Mouse (Mus musculus): Measurements from ENCODE around the gene Erich6. TPM values are rescaled to one million over a fixed set of nuclear protein-coding genes. Genes with fewer than 3 reads are reported as not detected.

Erich6 gene
- polyA plus RNA-seq, 1 experiment from 2014 or later = not detected

- Histone ChIP-seq H3K27me3 (no peaks in the 10 kb centered on the region), H3K36me3 (0 out of 2 replicates have a peak, but pooled peaks cover 4% of the 10 kb centered on the region), H3K9me3 (no peaks in the 10 kb centered on the region), H3K4me3 (no peak overlapping the region), H3K27ac (no peak overlapping the region), H3K9ac (no peak overlapping the region), H3K4me1 (peaks cover 2% of the 10 kb centered on the region; the same call in 1 of the 2 replicates), H3K4me2 (no peak overlapping the region)
- 89% methylated on average over 5 of the region's 5 CpGs for WGBS
- ATAC-seq (ENCODE audit: borderline replicate concordance, extremely low read depth, low FRiP score, low TSS enrichment) = no peak
These were observed 36.3 kb upstream of the Erich6 start for GRCm38 (mm10) chr3:58673295-58673694.

- H3K27me3 ChIP-seq = no peaks in the 10 kb centered on the region
- no peak overlapping the region for H3K9ac ChIP-seq
- H3K36me3 ChIP-seq = 0 out of 2 replicates have a peak, but pooled peaks cover 4% of the 10 kb centered on the region
- 63% methylated on average over 4 of the region's 4 CpGs for WGBS
- H3K4me2 ChIP-seq = no peak overlapping the region
- no peak for ATAC-seq (ENCODE audit: borderline replicate concordance, extremely low read depth, low FRiP score, low TSS enrichment)
- no peaks in the 10 kb centered on the region for H3K9me3 ChIP-seq
- no peak overlapping the region for H3K4me3 ChIP-seq
- no peaks in the 10 kb centered on the region for H3K4me1 ChIP-seq
- no peak overlapping the region for H3K27ac ChIP-seq
These were observed 35.6 kb upstream of the Erich6 start for GRCm38 (mm10) chr3:58672481-58673183.

GRCm38 (mm10) chr3:58671616-58672250, 34.7 kb upstream of the Erich6 start:
- no peak overlapping the region for H3K4me3 ChIP-seq
- WGBS = 42% methylated on average over 6 of the region's 6 CpGs
- no peak overlapping the region for H3K4me2 ChIP-seq
- no peaks in the 10 kb centered on the region for H3K9me3 ChIP-seq
- no peaks in the 10 kb centered on the region for H3K27me3 ChIP-seq
- H3K27ac ChIP-seq = no peak overlapping the region
- no peak overlapping the region for H3K9ac ChIP-seq
- 0 out of 2 replicates have a peak, but pooled peaks cover 4% of the 10 kb centered on the region for H3K36me3 ChIP-seq
- no peaks in the 10 kb centered on the region for H3K4me1 ChIP-seq
- no peak for ATAC-seq (ENCODE audit: borderline replicate concordance, extremely low read depth, low FRiP score, low TSS enrichment)

- H3K27me3 ChIP-seq = no peaks in the 10 kb centered on the region
- no peak overlapping the region for H3K27ac ChIP-seq
- H3K9me3 ChIP-seq = no peaks in the 10 kb centered on the region
- ATAC-seq (ENCODE audit: borderline replicate concordance, extremely low read depth, low FRiP score, low TSS enrichment) = no peak
- H3K4me3 ChIP-seq = no peak overlapping the region
- WGBS = 89% methylated on average over 7 of the region's 7 CpGs
- H3K9ac ChIP-seq = no peak overlapping the region
- H3K4me1 ChIP-seq = no peaks in the 10 kb centered on the region
- no peak overlapping the region for H3K4me2 ChIP-seq
- H3K36me3 ChIP-seq = no peaks in the 10 kb centered on the region
These were observed 27.0 kb upstream of the Erich6 start for GRCm38 (mm10) chr3:58663970-58664369.

GRCm38 (mm10) chr3:58660636-58661035, 23.6 kb upstream of the Erich6 start:
- no peak overlapping the region for H3K27ac ChIP-seq
- H3K9me3 ChIP-seq = no peaks in the 10 kb centered on the region
- no peak overlapping the region for H3K4me2 ChIP-seq
- H3K4me1 ChIP-seq = no peaks in the 10 kb centered on the region
- no peaks in the 10 kb centered on the region for H3K36me3 ChIP-seq
- no peak for ATAC-seq (ENCODE audit: borderline replicate concordance, extremely low read depth, low FRiP score, low TSS enrichment)
- no peak overlapping the region for H3K4me3 ChIP-seq
- no peak overlapping the region for H3K9ac ChIP-seq
- no peaks in the 10 kb centered on the region for H3K27me3 ChIP-seq
- 87% methylated on average over 4 of the region's 4 CpGs for WGBS

GRCm38 (mm10) chr3:58657356-58657755, 20.3 kb upstream of the Erich6 start:
- H3K27me3 ChIP-seq = no peaks in the 10 kb centered on the region
- ATAC-seq (ENCODE audit: borderline replicate concordance, extremely low read depth, low FRiP score, low TSS enrichment) = no peak
- no peaks in the 10 kb centered on the region for H3K4me1 ChIP-seq
- H3K9me3 ChIP-seq = no peaks in the 10 kb centered on the region
- 28% methylated on average over 2 of the region's 2 CpGs for WGBS
- H3K4me3 ChIP-seq = no peak overlapping the region
- H3K9ac ChIP-seq = no peak overlapping the region
- no peaks in the 10 kb centered on the region for H3K36me3 ChIP-seq
- no peak overlapping the region for H3K4me2 ChIP-seq
- H3K27ac ChIP-seq = no peak overlapping the region

GRCm38 (mm10) chr3:58655362-58656130, 18.5 kb upstream of the Erich6 start:
- Histone ChIP-seq H3K9me3 (no peaks in the 10 kb centered on the region), H3K4me2 (no peak overlapping the region), H3K4me1 (no peaks in the 10 kb centered on the region), H3K36me3 (no peaks in the 10 kb centered on the region), H3K27ac (no peak overlapping the region), H3K4me3 (no peak overlapping the region), H3K27me3 (no peaks in the 10 kb centered on the region), H3K9ac (no peak overlapping the region)
- 51% methylated on average over 17 of the region's 17 CpGs for WGBS
- ATAC-seq (ENCODE audit: borderline replicate concordance, extremely low read depth, low FRiP score, low TSS enrichment) = peak; percentile 55

- no peaks in the 10 kb centered on the region for H3K27me3 ChIP-seq
- no peak overlapping the region for H3K27ac ChIP-seq
- no peak for ATAC-seq (ENCODE audit: borderline replicate concordance, extremely low read depth, low FRiP score, low TSS enrichment)
- H3K4me3 ChIP-seq = no peak overlapping the region
- H3K9ac ChIP-seq = no peak overlapping the region
- H3K4me1 ChIP-seq = no peaks in the 10 kb centered on the region
- no peaks in the 10 kb centered on the region for H3K9me3 ChIP-seq
- WGBS = 56% methylated on average over 5 of the region's 5 CpGs
- no peaks in the 10 kb centered on the region for H3K36me3 ChIP-seq
- no peak overlapping the region for H3K4me2 ChIP-seq
These were observed 16.9 kb upstream of the Erich6 start for GRCm38 (mm10) chr3:58653907-58654306.

GRCm38 (mm10) chr3:58650328-58650727, 13.3 kb upstream of the Erich6 start:
- Histone ChIP-seq H3K27ac (no peak overlapping the region), H3K4me3 (no peak overlapping the region), H3K4me1 (no peaks in the 10 kb centered on the region), H3K9ac (no peak overlapping the region), H3K4me2 (no peak overlapping the region), H3K36me3 (no peaks in the 10 kb centered on the region), H3K9me3 (no peaks in the 10 kb centered on the region), H3K27me3 (no peaks in the 10 kb centered on the region)
- no peak for ATAC-seq (ENCODE audit: borderline replicate concordance, extremely low read depth, low FRiP score, low TSS enrichment)
- WGBS = 51% methylated on average over 4 of the region's 4 CpGs

GRCm38 (mm10) chr3:58647179-58647578, 10.2 kb upstream of the Erich6 start:
- Histone ChIP-seq H3K9ac (no peak overlapping the region), H3K4me2 (no peak overlapping the region), H3K4me3 (no peak overlapping the region), H3K4me1 (no peaks in the 10 kb centered on the region), H3K9me3 (no peaks in the 10 kb centered on the region), H3K27ac (no peak overlapping the region), H3K27me3 (no peaks in the 10 kb centered on the region), H3K36me3 (no peaks in the 10 kb centered on the region)
- ATAC-seq (ENCODE audit: borderline replicate concordance, extremely low read depth, low FRiP score, low TSS enrichment) = no peak
- 70% methylated on average over 2 of the region's 2 CpGs for WGBS

GRCm38 (mm10) chr3:58646180-58646579, 9.2 kb upstream of the Erich6 start:
- 80% methylated on average over 4 of the region's 4 CpGs for WGBS
- H3K4me1 ChIP-seq = no peaks in the 10 kb centered on the region
- H3K9ac ChIP-seq = no peak overlapping the region
- no peak for ATAC-seq (ENCODE audit: borderline replicate concordance, extremely low read depth, low FRiP score, low TSS enrichment)
- no peak overlapping the region for H3K4me3 ChIP-seq
- no peaks in the 10 kb centered on the region for H3K27me3 ChIP-seq
- H3K4me2 ChIP-seq = no peak overlapping the region
- H3K27ac ChIP-seq = no peak overlapping the region
- H3K36me3 ChIP-seq = no peaks in the 10 kb centered on the region
- no peaks in the 10 kb centered on the region for H3K9me3 ChIP-seq

- Histone ChIP-seq H3K4me3 (no peak overlapping the region), H3K4me1 (peaks cover 6% of the 10 kb centered on the region; the same call in 1 of the 2 replicates), H3K4me2 (no peak overlapping the region), H3K9me3 (no peaks in the 10 kb centered on the region), H3K27ac (no peak overlapping the region), H3K36me3 (no peaks in the 10 kb centered on the region), H3K9ac (no peak overlapping the region), H3K27me3 (no peaks in the 10 kb centered on the region)
- WGBS = 60% methylated on average over 2 of the region's 2 CpGs
- no peak for ATAC-seq (ENCODE audit: borderline replicate concordance, extremely low read depth, low FRiP score, low TSS enrichment)
These were observed 5.3 kb downstream of the Erich6 start for GRCm38 (mm10) chr3:58631693-58632092.
